Mouse (Mus musculus) activated CD4-positive, CD25-positive, alpha-beta regulatory T cell (primary cell): Measurements from ENCODE around the gene Map2k5. TPM values are rescaled to one million over a fixed set of nuclear protein-coding genes. Genes with fewer than 3 reads are reported as not detected.

Experiments used
- polyA plus RNA-seq, 2 experiments: library from polyadenylated mRNA; unstranded; fragments of 100-300 nt; shearing (Covaris generic); gene quantifications; one replicate each; pipeline ENCODE4 v1.2.1; 2017

Gene Map2k5
- polyA plus RNA-seq, result 10 to 100 TPM; 32.8 to 41.7 TPM

DNA sequence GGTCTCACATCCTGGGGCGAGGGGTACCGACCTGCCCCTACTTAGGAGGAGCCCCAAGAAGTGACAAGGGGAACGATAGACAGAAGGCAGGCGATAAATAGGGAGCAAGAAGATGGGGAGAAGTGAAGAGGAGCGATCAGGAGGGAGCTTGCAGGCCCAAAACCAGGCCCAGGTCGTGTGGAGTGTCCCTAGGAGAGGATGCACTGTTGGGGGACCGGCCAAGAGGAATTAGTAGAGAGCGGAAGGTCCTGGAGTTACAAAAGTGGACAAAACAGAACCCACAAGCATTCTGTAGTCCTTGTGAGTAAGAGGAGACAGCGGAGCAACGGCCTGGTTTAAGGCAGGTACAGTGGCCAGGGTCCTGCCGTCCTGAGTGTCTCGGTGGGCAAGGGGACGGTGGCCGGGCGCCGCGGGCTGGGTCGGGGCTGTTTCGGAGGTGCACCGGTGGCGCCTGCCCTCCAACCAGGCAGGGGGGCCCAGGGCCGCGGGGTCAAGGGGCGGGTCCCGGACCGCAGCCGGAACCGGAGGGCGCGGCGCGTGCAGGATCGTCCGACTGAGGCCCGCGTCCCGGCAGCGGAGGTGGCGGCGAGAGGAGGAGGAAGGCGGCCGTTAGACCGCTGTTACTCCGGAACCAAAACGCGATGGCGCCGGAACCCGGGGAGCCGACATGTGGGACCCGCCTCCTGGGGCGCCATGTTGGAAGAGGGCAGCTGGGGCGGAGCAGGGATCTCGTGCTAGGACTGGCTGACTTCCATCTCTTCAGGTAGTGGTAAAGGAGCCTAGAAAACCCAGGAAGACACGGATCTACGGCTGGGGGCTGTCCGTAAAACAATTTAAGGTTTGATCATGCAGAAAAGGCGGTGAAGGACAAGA lies at the start of gene Map2k5:
Map2k5 (minus strand) TSS at position 633 of the 873 bp plus-strand sequence.

GRCm38 (mm10) chr9:63398611-63399462 lies 21.1 kb upstream of the Map2k5 start, which contains the start of gene 2300009A05Rik:
TSS of gene 2300009A05Rik (minus strand) at chr9:63399246.

DNA sequence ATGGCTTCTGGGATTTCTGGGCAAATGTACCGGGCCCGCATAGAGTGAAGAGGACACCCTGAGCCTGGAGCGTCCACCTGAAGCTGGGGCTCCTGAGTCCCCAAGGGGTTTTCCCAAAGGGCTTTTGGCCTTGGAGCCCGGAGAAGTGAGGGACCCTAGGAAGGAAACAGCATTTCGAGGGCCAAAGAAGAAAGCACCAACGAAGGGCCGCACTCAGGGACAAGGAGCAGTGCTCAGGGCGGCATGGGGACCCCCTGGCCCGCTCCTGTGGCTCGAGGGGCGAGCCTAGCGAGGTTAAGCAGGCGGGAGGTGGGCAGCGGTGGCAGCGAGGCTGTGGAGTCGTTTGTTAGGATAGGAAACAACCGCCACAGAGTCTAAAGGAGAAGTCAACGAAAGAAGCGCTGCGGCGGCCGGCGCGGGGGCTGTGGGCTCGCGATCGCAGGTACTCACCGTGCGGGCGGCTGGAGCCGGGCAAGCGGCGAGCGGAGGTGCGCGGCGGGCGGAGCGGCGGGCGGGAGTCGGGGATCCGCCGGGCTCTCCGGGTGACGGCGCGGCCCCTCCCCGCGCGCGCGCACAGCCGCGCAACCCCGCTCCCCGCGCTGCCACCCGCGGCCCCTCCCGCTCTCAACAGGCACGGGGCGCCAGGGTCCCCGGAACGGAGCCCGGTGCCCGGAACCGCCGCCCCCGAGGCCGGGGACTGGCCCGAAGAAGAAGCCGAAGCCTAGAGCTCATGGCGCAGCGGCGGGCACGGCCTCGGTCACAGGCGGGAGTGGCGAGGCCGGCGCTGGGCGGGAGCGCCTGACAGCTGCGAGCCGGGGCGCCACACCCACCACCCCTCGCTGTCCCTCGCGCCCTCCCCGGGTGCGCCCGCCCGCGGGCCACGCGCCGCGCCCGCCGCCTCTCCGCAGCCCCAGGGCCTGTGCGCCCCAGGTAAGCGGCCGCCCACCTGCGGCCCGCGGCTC lies 229.0 kb downstream of the Map2k5 start, which contains the start of gene Skor1:
Skor1 (minus strand) TSS at position 552 of the 962 bp plus-strand sequence.

Other genes starting within 250 kb of the Map2k5 start
- gene Skor1, start 228.9 kb downstream of the Map2k5 start, polyA plus RNA-seq, result not detected
- 10 to 100 TPM; 47.4 to 87.7 TPM for gene 2300009A05Rik, start 21.3 kb upstream of the Map2k5 start, polyA plus RNA-seq
- gene Iqch, start 224.6 kb upstream of the Map2k5 start, polyA plus RNA-seq, result under 1 TPM in 1 of 2 experiments, not detected in 1; 0.31 TPM
- gene Aagab, start 224.8 kb upstream of the Map2k5 start, polyA plus RNA-seq, result 10 to 100 TPM; 38.6 to 45.2 TPM